Mouse (Mus musculus) liver, embryonic 16.5 days (tissue): Measurements from ENCODE around the gene Exd1. TPM values are rescaled to one million over a fixed set of nuclear protein-coding genes. Genes with fewer than 3 reads are reported as not detected.

Experiments used
- ATAC-seq: fragments of 200-750 bp; cut with Nextera tagmentation; 2 replicates; pipeline ENCODE4 v1.8.0; 2017; ENCODE audit warnings: low read depth, mild to moderate bottlenecking, moderate number of reproducible peaks, moderate library complexity
- H3K27ac ChIP-seq: fragments of 300-500 bp; sonication (generic); 2 replicates; pipeline ENCODE4 v1.5.1; 2014; ENCODE audit warnings: mild to moderate bottlenecking, low read length
- H3K27me3 ChIP-seq: fragments of 300-500 bp; sonication (generic); 2 replicates; pipeline ENCODE4 v1.6.1; 2014; ENCODE audit warnings: low read depth, low read length, mixed read lengths; ENCODE audit not compliant: control insufficient read depth, insufficient read depth
- H3K36me3 ChIP-seq: fragments of 300-500 bp; sonication (generic); 2 replicates; pipeline ENCODE4 v1.6.1; 2014; ENCODE audit warnings: mild to moderate bottlenecking; ENCODE audit not compliant: control insufficient read depth, insufficient read depth
- H3K4me1 ChIP-seq: fragments of 300-500 bp; sonication (generic); 2 replicates; pipeline ENCODE4 v1.6.1; 2014; ENCODE audit warnings: low read depth, low read length, mixed read lengths; ENCODE audit not compliant: control insufficient read depth
- H3K4me2 ChIP-seq: fragments of 300-500 bp; sonication (generic); 2 replicates; pipeline ENCODE4 v1.6.1; 2014; ENCODE audit warnings: low read depth, low read length, mixed read lengths
- H3K4me3 ChIP-seq: fragments of 300-500 bp; sonication (generic); 2 replicates; pipeline ENCODE4 v1.5.1; 2014; ENCODE audit warnings: low read depth, mild to moderate bottlenecking, low read length
- H3K9ac ChIP-seq: fragments of 300-500 bp; sonication (generic); 2 replicates; pipeline ENCODE4 v1.6.1; 2014; ENCODE audit warnings: low read depth, low read length
- H3K9me3 ChIP-seq: fragments of 300-500 bp; sonication (generic); replicated peaks from 2 replicates; pipeline ENCODE4 v1.6.1; 2016; ENCODE audit warnings: low read length; ENCODE audit not compliant: control insufficient read depth
- WGBS: fragments of 180-500 bp; shearing (Covaris S2); extraction: QIAGEN DNeasy Blood & Tissue Kit; methylation state at CpG from one replicate; pipeline ENCODE4 v1.1.7; 2014; ENCODE audit not compliant: insufficient replicate concordance; 5-methylcytosine and 5-hydroxymethylcytosine counted together
- polyA plus RNA-seq: library from polyadenylated mRNA; unstranded; fragments of >200 nt; fragmentation: Nextera tagmentation; extraction: Ambion mirVana; gene quantifications from 2 replicates; pipeline ENCODE4 v1.2.1, GENCODE M21; 2015

Gene Exd1
- 0.14 and 0.34 TPM in 2 replicates for polyA plus RNA-seq

- H3K4me2 ChIP-seq = peak within 1 kb of the TSS; percentile 92
- ATAC-seq = peak; percentile 97
- no peaks in the 10 kb centered on the region for H3K9me3 ChIP-seq
- under 1% methylated on average over 57 of the region's 57 CpGs for WGBS
- H3K27me3 ChIP-seq = no peaks in the 10 kb centered on the region
- H3K36me3 ChIP-seq = no peaks in the 10 kb centered on the region
- peak within 1 kb of the TSS; percentile 96 for H3K9ac ChIP-seq
- H3K4me1 ChIP-seq = peaks cover 29% of the 10 kb centered on the region
- peak within 1 kb of the TSS; percentile 97 for H3K27ac ChIP-seq
- peak within 1 kb of the TSS; percentile 99 for H3K4me3 ChIP-seq
Measured at GRCm38 (mm10) chr2:119547522-119548370, at the start of gene Exd1, which contains the start of gene Chp1. Gene Exd1 (minus strand): TSS chr2:119547627. Gene Chp1 (plus strand): TSS chr2:119547697.

- H3K27ac ChIP-seq = 0 out of 2 replicates have a peak overlapping the region, but pooled peaks have one; percentile 31
- no peak overlapping the region for H3K4me2 ChIP-seq
- H3K9me3 ChIP-seq = no peaks in the 10 kb centered on the region
- H3K4me3 ChIP-seq = no peak overlapping the region
- H3K9ac ChIP-seq = no peak overlapping the region
- H3K27me3 ChIP-seq = no peaks in the 10 kb centered on the region
- peaks cover 37% of the 10 kb centered on the region for H3K4me1 ChIP-seq
- ATAC-seq = no peak
- WGBS = 65% methylated on average over 8 of the region's 8 CpGs
- H3K36me3 ChIP-seq = peaks cover 45% of the 10 kb centered on the region
Measured at GRCm38 (mm10) chr2:119596781-119597330, 49.4 kb upstream of the Exd1 start.

DNA sequence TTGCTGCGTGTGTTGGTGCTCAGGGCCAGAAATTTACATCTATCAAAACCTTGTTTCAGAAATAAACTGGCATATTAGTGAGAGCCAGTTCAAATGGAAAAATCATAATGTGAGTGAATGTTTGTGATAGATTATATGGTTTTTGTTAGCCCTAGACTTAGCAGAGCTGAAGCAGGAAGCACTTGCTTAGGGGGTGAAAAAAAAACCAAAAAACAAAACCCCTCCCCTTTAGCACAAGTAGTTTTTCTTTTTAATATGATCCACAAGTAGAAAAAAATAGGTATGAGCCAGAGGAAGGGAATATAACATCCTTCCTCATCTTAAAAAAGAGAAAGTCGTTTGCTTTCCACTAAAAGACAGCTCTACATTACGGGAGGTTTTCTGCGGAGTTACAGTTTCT is 47.9 kb upstream of the Exd1 start:
- Histone ChIP-seq H3K27me3 (no peaks in the 10 kb centered on the region), H3K9ac (peak overlapping the region; percentile 90), H3K27ac (peak overlapping the region; percentile 90; the same call in 1 of the 2 replicates), H3K4me2 (peak overlapping the region; percentile 69), H3K36me3 (peaks cover 37% of the 10 kb centered on the region), H3K9me3 (no peaks in the 10 kb centered on the region), H3K4me1 (peaks cover 26% of the 10 kb centered on the region), H3K4me3 (peak overlapping the region; percentile 93)
- 21% methylated on average over 4 of the region's 4 CpGs for WGBS
- ATAC-seq = no peak

DNA sequence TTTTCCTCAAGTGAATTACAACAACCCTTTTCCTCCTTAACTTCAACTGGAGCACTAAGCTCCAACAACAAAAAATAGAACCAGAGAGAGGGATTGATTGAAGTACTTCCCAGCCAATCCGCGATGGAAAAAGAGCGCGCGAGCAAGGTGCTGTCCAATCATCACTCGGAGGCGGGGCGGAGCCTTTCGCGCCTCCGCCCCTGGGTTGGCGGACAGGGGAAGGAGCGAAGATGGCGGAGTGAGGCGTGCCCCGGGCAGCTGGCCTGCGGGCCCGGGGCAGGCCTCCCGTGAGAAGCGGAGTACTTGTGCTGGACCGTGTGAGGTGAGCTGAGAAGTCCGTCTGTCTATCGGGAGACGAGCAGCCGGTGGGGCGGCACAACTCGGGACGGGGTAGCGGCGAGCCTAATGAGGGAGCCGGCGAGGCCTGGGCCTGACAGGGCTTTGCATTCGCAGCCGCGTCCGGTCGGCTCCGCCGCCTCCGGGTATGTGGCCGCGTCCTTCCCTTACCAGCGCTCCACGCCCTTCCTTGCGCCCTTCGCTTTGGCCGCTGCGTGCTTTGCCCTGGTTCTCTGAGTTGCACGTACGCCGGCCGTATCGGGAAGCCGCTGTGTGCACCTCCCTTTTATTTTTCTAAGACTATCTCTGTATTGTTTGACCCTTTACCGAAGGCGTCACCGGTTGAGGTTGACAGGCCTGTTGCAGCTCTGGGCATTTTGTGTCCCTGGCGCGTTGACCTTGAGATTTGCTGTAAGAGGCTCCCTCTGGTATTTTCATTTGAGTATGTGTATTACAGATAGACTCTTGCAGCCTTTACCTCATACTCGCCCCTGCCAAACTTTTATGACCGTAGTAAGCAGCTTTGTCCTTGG is 46.9 kb upstream of the Exd1 start:
- Histone ChIP-seq H3K4me1 (peaks cover 23% of the 10 kb centered on the region), H3K27me3 (no peaks in the 10 kb centered on the region), H3K9me3 (no peaks in the 10 kb centered on the region), H3K36me3 (peaks cover 30% of the 10 kb centered on the region), H3K9ac (peak overlapping the region; percentile 90), H3K4me3 (peak overlapping the region; percentile 93), H3K4me2 (peak overlapping the region; percentile 69), H3K27ac (peak overlapping the region; percentile 90)
- WGBS = 0% methylated on average over 61 of the region's 61 CpGs
- peak; percentile 97 for ATAC-seq

- no peaks in the 10 kb centered on the region for H3K9me3 ChIP-seq
- peak; percentile 7; the same call in 1 of the 2 replicates for ATAC-seq
- H3K27me3 ChIP-seq = no peaks in the 10 kb centered on the region
- H3K27ac ChIP-seq = peak overlapping the region; percentile 90
- peak overlapping the region; percentile 93 for H3K4me3 ChIP-seq
- peak overlapping the region; percentile 55 for H3K9ac ChIP-seq
- H3K4me2 ChIP-seq = peak overlapping the region; percentile 60
- peaks cover 23% of the 10 kb centered on the region for H3K4me1 ChIP-seq
- 15% methylated on average over 7 of the region's 7 CpGs for WGBS
- peaks cover 25% of the 10 kb centered on the region for H3K36me3 ChIP-seq
Measured at GRCm38 (mm10) chr2:119593765-119594112, 46.3 kb upstream of the Exd1 start.

DNA sequence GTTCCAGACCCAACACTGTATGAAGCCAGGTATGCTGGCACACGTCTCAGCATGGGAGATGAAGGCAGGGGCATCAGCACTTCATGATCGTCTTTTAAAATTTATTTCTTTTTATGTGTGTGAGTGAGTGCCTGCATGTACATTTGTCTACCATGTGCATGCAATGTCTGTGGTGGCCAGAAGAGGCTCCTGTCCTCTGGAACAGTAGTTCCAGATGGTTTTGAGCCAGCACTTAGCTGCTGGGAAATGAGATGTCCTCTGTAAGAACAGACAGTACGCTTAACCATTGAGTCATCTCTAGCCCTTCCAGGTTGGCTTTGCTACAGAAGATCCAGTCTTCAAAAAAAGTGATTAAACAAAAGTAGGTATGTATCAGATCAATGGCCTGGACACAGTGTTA is 43.8 kb upstream of the Exd1 start:
- 74% methylated on average over 3 of the region's 3 CpGs for WGBS
- no peaks in the 10 kb centered on the region for H3K27me3 ChIP-seq
- no peak overlapping the region for H3K9ac ChIP-seq
- peaks cover 4% of the 10 kb centered on the region for H3K36me3 ChIP-seq
- ATAC-seq = no peak
- H3K4me3 ChIP-seq = no peak overlapping the region
- H3K4me1 ChIP-seq = peaks cover 10% of the 10 kb centered on the region
- H3K27ac ChIP-seq = no peak overlapping the region
- H3K9me3 ChIP-seq = no peaks in the 10 kb centered on the region
- no peak overlapping the region for H3K4me2 ChIP-seq

DNA sequence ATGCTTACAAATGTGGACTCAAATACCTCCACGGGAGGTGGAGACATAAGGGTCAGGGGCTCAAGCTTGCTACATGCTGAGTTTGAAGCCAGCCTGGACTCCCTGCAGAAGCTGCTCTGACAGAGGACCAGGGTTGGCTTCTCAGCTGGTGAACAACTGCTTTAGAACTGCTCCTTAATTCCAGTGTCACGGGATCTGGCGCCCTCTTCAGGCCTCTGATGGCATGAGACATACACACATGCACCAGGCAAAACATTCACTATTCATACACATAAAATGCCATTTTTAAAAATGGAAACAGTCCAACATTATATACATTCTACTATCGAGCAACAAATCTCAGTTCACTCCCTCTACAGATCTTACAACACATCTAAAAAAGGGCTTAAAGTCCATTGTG is 40.0 kb upstream of the Exd1 start:
- H3K9ac ChIP-seq = no peak overlapping the region
- H3K36me3 ChIP-seq = peaks cover 2% of the 10 kb centered on the region; the same call in 1 of the 2 replicates
- no peak overlapping the region for H3K27ac ChIP-seq
- H3K27me3 ChIP-seq = no peaks in the 10 kb centered on the region
- H3K4me1 ChIP-seq = no peaks in the 10 kb centered on the region
- H3K9me3 ChIP-seq = no peaks in the 10 kb centered on the region
- peak; percentile 70 for ATAC-seq
- 11% methylated on average over 4 of the region's 4 CpGs for WGBS
- no peak overlapping the region for H3K4me2 ChIP-seq
- no peak overlapping the region for H3K4me3 ChIP-seq

DNA sequence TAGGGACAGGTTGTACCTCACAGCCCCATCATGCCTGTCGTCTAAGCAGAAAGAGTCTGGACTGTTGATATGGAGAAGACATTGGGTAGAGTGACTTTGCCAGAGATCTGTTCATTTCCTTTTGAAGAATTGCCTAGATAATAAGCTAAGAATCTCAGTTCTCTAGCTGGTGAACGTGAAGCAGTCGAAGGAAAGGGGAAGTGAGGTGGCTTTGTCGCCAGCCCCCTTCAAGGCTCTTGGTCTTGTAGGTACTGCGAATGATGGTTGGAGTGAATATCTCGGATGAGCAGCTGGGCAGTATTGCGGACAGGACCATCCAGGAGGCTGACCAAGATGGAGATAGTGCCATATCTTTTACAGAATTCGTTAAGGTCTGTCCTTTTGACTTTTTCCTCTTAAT is 36.9 kb upstream of the Exd1 start:
- Histone ChIP-seq H3K36me3 (no peaks in the 10 kb centered on the region), H3K4me1 (no peaks in the 10 kb centered on the region), H3K4me3 (no peak overlapping the region), H3K27me3 (no peaks in the 10 kb centered on the region), H3K9ac (no peak overlapping the region), H3K4me2 (no peak overlapping the region), H3K27ac (no peak overlapping the region), H3K9me3 (no peaks in the 10 kb centered on the region)
- WGBS = 57% methylated on average over 8 of the region's 8 CpGs
- no peak for ATAC-seq
